Mouse (Mus musculus) right cerebral cortex, postnatal 25 days (tissue): ENCODE measurements around the gene Cyp11a1.

Source experiments
- DNase-seq: peaks from one replicate; pipeline ENCODE4 v3.0.0; 2022

The Cyp11a1 gene

GRCm38 (mm10) chr9:58047061-58047460 is 40.9 kb downstream of the Cyp11a1 start:
- DNase-seq: no peak

- DNase-seq: no peak
Measured at GRCm38 (mm10) chr9:58048621-58049020, 42.4 kb downstream of the Cyp11a1 start.

DNA sequence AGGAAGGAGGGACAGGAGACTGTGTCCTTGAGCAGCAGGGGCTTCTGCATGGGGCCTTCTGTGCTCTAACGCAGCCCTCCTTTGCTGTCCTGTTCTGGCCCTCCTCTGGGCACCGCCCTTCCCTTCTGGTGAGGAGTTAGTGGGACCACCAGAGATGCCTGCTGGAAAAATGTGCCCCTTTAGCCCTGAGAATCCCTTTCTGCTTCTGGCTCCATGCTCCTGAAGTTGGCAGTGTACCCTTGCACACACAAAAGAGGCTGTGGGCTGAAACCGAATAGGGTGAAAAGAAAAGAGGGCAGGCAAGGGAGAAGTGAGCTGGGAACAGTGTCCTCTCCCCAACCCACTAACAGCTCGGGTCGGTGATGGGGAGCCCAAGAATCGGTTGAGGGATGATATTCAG is 43.0 kb downstream of the Cyp11a1 start:
- no peak for DNase-seq

DNA sequence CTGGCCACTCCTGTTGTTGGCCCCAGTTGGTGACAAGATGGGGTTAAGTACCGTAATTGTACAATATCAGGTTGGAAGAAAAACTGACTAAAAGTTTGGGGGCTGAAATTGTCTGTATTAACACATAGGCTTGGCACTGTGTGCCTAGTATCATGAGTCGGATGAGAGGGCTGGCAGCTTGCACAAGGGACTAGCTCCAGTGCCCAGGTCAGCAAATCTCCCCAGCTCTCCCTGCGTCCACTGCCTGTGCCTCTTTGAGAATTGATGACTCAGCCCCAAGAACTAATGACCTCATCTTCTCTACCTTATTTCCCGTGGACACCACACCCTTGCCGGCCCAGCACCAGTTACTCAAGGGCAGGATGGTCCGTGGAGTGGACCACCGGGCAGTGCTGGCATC is 43.6 kb downstream of the Cyp11a1 start:
- no peak for DNase-seq

DNA sequence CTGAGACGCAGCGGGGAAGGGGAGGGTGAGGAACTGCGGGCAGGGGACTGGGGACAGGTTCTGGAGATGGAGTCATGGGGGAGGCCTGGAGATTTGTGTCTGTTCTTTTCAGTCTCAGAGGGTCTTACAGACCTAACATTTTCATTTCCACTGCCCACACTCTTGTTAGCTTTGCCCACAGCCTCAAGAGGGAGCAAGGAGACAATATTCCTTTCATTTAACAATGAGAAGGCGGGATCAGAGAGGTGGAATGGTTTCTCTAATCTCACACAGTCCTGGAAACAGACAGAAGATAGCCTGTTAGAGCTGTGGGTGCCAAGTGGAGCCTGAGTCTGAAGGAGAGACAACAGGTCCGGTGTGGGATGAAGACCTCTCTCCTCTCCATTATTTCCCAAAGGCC is 45.7 kb downstream of the Cyp11a1 start:
- no peak for DNase-seq

DNA sequence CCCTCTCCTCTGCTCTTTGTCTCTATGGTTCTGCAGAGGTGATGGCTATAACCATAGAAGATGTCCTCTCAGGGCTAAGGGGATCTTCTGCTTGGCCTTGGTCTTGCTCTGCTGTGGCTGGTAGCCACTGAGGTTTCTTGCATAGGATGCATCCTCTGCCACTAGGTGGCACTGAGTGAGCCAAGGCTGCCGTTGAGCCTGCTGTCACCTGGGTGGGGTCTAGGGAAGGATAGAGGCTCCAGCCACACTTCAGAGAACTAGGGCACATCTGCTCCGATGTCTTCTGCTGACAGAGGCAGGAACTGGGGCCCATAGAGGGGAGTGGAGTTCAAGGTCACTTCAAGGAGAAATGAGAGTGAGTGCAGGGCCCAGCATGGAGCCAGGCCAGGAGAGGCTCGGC is 46.9 kb downstream of the Cyp11a1 start:
- DNase-seq: peak; percentile 71

DNA sequence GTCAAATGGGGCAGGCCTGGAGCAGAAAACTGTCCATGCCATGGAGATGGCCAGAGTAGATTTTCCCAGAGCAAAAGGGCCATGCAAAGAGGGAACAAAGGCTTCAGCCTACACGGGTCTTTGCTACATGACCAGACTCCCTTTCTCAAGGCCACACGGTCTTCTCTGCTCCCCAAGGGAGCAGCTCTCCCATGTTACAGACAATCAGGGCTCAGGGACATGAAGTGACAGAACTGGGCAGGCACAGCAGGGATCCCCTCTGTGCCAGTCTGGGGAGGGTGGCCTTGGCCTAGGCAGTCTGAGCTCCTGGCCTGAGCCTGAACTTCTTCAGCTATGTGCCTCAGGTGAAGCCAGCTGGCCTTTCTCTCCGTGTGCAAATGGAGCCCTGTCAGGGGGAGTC is 47.3 kb downstream of the Cyp11a1 start:
- no peak for DNase-seq

DNA sequence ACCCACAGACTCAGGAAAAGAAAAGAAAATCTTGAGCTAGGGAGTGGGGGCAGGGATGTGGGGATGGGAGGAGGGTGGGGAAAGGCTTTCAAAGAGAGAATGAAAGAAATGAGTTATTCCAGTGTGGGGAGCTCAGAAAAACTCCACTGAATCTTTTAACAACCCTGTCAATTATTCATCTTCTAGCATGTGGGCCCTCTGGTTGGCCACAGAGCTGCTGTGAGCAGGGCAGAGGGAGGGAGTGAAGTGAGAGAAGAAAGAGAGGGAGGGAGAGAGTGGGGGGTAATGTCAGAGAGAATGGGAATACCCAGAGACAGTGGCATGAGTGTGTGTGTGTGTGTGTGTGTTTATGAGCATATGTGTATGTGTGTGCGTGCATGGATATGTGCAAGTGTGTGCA is 47.8 kb downstream of the Cyp11a1 start:
- no peak for DNase-seq

GRCm38 (mm10) chr9:58055666-58056065 is 49.5 kb downstream of the Cyp11a1 start:
- DNase-seq: no peak

DNA sequence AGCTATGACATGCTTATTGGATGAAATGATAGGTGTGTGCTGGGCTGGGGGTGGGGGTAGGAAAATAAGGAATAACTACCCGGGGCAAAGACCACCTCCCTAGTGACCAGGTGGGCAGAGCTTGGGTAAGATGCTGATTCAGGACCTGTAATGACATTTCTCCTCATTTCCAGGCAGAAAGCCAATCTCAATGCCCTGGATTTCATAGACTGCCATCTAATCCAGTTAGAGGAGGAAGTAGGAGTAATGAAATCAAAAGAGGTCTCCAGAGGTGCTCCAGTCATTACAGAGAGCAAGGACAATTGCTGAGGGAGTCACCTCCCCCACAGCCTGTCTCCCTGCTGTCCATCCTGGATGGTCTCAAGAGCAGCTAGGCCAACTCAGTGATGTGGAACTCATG is 53.7 kb downstream of the Cyp11a1 start:
- DNase-seq: no peak

- no peak for DNase-seq
Measured at GRCm38 (mm10) chr9:58060677-58061667, 54.8 kb downstream of the Cyp11a1 start.

- no peak for DNase-seq
Measured at GRCm38 (mm10) chr9:58063531-58063930, 57.3 kb downstream of the Cyp11a1 start, which contains the start of gene Stra6. TSS of gene Stra6 (plus strand) at chr9:58063788.

DNA sequence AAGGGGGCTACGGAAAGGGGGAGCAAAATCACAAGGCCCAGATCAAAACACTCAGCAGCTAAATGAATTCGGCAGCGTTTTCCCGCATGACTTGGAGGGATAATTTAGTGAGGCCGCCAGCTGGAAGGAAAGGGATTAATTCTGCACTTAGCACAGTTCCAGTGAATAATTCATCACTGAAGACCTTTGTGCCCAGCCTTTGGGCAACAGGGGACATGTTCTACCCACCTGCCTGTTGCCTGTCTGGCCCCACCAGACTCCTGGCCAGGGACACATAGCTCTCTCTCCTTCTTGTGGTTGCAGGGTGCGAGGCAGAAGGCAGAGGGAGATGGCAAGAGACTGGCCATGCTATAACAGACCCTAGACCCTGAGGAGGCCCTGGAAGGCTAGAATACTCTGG is 59.3 kb downstream of the Cyp11a1 start:
- DNase-seq: no peak

DNA sequence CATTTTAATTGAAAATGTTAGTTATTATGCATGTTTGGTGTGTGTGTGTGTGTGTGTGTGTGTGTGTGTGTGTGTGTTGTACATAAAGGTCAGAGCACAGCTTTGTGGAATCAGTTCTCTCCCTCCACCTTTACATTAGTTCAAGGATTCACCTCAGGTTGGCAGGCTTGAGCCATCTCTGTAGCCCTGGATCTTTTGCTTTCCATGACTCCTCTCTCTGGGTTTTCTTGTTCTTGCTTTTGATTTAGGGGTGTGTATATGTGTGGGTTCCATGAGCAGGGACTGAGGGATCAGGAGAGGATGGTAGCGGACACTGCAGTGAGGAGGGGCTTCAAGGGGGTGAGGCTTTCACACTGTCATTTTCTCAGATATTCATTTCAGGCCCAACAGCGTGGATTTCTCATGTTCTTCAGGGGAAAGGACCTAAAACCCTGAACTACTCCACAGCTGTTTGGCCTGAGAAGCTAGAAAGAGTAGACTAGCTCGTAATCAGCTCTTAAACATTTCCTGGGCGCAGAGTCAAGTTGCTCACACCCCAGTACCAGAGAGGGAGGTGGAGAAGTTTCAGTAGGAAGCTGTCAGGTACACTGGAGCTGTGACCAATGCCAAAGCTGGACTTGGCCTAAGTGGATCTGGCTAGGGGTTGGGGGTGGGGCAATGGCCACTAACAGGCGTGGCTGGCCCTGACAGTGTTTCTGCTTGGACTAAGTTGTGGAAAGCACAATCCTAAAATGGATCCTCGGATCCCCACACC is 59.9 kb downstream of the Cyp11a1 start:
- DNase-seq: no peak

DNA sequence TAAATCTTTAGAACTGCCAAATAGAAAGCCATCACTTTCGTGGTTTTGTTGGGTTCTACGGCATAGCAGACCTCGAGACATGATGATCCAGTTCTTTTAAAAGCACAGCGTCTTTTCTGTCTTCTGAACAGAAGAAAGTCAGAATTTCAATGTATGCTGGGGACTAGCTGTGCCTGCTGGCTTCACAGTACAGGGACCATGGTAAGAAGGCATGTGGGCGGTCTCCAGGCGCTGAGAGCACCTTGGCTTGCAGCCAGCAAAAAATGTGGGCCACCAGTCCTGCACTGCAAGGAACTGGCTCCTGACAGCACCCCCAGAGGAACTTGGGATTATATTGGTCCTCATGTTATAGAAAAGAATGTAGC is 60.5 kb downstream of the Cyp11a1 start:
- DNase-seq: peak; percentile 65

DNA sequence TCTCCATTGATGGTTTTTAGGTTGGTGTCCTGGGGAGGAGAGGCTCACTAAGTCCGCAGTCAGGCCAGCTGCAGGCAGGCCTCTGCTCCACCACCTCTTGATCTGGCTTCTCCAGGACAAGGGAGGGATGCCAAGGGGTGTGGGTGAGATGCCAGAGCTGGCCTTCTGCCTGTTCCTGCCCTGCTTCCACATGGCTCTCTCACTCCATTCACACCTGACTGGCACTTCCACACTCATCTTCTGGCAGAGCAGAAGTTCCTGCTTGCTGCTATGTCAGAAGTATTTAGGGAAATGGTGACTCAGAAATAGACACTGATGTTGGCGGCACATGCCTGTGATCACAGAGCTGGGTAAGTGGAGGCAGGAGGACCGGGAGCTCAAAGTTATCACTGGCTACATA is 61.3 kb downstream of the Cyp11a1 start:
- DNase-seq: no peak

GRCm38 (mm10) chr9:58074561-58074960 is 68.3 kb downstream of the Cyp11a1 start:
- no peak for DNase-seq
